Mouse (Mus musculus) granulocyte monocyte progenitor cell, adult 5-6 weeks (primary cell): ENCODE measurements around the gene Mrpl9. TPM values are rescaled to one million over a fixed set of nuclear protein-coding genes. Genes with fewer than 3 reads are reported as not detected.
A peak's percentile ranks its signal among the peaks of the same experiment; 100 is the strongest.

Source experiments
- ATAC-seq: replicated peaks from 2 replicates; pipeline ENCODE4 v1.8.0; 2016; ENCODE audit warnings: mild to moderate bottlenecking, moderate TSS enrichment, inconsistent platforms; ENCODE audit not compliant: poor library complexity, severe bottlenecking
- total RNA-seq, 2 experiments: library from RNA; stranded (forward) in 1 of 2; stranded (reverse) in 1 of 2; fragments of 200-712, 200-1000 nt in 1 of 2; fragments of >200 nt in 1 of 2; fragmentation: Nextera tagmentation in 1 of 2; gene quantifications; 2 replicates each; pipeline ENCODE4 v1.2.3; 2014 to 2017

Gene Mrpl9
- total RNA-seq, 2 experiments from 2014 or later, result 32.5 to 56.3 TPM

DNA sequence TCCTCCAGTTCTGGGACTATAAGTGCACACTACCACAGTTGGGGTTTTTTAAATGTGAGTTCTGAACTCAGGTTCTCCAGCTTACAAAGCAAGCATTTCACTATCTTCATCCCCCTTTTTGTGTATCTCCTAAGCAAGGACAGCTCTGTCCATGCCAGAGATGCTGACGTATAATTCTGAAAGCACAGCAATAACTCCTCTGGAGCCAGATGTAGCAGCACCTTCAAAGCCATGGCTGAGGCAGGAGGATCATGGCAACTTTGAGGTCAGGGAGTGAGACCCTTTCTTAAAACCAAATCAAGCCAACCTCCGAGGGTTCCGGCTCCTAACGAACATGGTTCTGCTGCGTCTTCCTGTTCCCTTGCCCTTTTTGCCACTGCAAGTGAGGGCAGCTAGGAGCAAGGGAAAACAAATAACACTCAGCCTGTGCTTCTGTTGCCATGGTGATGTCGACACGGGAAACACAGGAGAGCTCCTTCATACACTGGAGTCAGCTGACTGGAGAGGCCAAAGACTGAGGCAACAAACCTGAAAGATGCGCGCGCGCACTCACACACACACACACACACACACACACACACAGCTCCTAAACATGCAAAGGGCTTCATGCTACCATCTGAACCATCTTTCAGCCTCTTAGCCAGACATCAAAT, 20.9 kb downstream of the Mrpl9 start:
- ATAC-seq, result no peak

DNA sequence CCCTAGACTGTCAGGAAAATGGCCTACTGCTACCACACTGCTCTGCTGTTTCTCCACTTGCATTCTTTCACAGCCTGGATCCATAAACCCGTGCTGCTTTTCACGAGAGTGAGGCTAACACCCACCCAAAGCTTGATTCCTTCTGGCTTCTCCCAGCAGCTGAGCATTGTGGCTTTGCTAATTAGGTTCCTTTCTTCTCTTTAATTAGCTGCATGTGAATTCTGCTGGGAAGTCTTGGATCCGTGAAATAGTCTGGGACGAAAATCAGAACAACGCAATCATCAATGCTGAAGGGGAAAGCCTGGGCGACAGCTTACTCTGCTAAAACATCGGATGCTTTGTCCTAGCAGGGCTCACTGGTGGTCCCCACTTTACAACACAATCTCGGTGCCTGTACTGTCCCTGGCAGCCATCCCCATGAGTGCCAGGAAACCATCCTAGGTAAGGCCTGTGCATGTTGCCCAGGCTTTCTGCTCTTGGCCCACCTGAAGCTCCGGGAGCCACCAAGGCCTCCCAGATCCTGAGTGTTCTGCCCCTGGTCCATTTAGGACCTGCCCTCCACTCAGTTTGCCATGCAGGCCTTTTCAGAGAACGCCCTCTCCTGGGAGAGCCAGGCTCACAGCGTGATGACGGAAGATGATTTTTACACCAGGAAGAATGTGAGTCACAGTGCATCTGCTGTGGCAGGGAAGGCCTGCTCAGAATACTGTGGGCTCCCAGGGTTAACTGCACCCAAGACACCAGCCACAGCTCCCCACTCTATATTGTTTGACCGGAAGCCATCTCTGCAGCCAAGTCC, 22.7 kb downstream of the Mrpl9 start:
- no peak for ATAC-seq

DNA sequence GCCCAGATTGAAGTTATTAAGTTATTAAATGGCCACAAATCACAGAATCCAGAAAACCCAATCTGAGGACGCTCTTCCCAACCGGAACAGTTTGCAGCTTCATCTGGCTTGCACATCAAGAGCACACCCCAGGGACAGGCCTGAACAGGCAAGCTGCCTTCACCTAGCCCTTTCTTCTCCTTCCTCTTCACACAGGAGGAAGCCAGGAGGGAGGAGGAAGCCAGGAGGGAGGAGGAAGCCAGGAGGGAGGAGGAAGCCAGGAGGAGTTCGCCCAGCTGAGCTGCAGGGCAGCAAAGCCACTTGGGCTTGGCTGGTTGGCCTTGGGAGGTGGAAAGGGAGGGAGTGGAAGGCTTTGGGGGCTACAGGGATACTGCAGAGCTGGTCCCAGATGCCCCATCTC, 25.8 kb downstream of the Mrpl9 start:
- peak; percentile 48; the same call in 1 of the 2 replicates for ATAC-seq

DNA sequence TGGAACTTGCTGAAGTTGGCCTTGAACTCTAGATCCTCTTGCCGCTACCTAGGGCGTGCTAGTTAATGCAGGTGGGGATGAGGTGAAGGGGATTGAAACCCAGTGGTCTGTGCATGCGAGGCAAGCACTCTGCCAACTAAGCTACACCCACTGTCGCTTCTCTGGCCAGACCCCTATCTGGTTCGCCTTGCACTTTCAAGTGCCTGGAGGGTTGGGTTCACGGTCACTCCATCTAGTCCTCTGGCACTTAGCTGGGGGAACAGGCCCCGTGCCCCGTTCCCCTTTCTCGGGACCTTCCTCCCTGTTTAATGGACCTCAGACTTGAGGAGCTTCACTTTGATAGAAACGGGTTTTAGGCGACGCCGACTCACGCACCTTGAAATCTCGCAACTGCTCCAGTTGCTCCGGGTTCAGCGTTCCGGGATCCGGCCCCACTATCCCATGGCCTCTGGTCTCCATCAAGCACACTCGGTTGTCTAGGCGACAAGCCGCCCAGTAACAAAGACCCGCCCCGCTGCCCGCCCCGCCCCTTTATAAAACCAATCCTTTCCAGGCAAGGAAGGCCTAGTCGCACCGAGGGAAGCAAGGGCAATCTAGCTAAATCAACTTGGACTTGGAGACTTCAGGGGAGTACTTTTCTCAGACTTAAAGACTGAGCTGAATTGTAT, 29.5 kb downstream of the Mrpl9 start:
- ATAC-seq, result no peak

DNA sequence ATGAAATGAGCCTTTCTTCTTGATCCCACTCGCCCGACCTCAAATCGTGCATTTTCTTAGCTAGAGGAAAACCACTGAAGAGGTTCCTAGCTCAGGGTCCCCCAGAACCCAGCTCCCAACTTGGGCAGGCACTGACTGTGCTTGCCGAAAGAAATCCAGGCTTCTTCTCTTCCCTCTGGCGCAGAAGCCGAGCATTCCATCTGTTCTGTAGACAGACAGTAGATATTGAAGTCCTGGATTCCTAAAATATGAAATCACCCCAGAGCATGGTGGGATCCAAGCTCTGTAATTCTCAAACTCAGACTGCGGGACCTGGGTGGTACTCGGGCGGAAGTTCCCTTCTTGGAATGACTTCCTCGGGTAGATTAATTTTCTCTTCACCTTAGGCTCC, 30.0 kb downstream of the Mrpl9 start:
- no peak for ATAC-seq

DNA sequence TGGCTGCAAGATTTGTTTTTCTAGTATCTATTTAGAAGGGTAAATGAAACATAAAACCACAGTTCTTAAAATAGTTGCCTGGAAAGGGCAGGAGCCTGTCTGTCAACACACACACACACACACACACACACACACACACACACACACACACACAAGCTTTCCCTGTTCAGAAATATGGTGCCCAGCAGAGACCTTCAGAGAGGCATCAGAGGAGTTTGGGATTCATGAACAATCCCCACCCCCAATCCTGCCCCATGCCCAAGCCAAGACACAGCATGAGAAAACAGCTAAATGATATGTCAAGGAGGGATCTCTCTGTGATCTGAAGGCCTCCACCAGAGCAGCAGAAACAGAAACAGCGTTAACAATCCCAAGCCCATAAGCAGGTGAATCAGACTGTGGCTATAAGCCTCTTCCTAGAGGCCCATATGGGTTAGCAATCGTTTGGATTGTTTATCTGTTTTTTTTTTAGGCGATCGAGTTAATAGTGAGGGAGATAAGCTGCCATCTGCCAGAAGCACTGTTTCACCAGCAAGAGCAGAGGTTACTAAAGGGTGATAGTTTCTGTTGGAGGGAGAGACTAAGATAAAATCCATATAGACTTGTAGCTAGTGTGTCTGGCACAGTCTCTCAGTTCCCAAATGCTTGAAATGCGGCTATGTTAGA, 30.6 kb downstream of the Mrpl9 start:
- ATAC-seq, result no peak

DNA sequence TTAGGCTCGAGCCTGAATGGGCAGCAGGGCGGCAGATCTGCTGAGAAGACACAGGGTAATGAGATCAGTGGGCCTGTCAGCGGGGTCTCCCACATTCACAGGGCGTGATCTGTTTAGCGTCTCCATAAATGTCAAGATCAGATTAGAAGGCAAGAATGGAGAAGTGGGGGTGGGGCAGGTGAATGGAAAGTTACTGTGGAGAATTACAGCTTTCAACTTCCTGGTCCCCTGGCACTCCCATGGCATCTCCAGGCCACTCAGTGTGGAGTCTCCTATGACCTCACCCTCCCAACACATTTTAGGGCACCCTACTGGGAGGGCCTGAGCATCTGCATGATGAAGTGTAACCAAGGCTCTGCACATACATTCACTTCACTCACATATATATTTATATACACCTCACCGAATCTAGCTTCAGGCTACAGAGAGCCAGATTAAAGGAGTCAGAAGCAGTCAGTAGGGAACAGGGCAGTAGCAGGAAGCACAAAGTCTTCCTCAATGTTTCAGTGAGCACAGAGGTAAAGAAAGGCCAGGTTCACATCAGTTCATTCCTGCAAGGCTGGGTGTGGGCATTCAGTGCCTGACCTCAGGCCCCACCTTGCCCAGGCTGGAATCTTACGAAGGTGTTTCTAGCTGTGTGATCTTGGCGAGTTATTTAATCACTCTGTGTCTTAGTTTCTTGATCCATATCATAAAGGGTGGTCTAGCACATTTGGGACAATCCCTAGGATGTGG, 33.4 kb downstream of the Mrpl9 start:
- no peak for ATAC-seq

DNA sequence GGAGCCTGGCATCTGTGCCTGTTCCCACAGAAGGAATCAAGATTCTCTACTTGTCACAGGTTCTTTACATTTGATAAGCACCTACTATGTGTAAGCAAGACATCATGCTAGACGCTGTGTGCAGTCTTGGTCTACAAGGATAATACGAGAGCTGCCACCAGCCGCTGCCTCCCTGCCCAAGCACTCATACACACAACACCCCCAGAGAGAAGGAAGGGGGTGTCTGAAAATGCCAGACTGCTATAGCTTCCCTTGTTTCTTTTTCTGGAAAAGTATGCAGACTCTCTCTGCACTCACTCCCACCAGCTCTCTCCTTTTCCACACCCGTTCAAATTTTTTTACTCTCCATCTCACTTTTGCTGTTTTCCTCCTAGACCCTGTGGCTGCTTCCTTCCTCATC, 34.3 kb downstream of the Mrpl9 start:
- no peak for ATAC-seq

DNA sequence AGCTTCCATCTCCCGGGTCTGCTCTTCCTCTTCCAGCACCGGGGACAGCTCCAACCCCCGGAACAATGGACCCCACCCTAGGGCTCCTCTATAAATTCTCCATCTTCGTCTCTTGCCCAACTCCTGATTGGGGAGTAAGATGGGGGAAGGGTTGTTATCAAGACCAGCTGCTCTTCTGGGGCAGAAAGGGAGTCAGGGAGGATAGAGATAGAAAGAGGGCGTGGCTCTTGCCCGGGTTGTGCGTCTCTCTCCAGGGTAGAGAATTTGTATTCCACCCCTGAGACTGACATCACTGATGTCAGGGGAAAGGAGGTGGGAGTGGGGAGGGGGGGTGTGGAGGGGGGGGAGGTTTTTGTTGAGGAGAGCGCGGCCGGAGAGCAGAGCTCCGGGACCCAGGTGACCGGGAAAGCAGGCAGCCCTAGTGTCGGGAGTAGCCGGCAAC, 34.9 kb downstream of the Mrpl9 start, which contains the start of gene Celf3:
Gene Celf3, plus strand, starts transcription at position 315 of the 442 bp plus-strand sequence.
- peak; percentile 48 for ATAC-seq

DNA sequence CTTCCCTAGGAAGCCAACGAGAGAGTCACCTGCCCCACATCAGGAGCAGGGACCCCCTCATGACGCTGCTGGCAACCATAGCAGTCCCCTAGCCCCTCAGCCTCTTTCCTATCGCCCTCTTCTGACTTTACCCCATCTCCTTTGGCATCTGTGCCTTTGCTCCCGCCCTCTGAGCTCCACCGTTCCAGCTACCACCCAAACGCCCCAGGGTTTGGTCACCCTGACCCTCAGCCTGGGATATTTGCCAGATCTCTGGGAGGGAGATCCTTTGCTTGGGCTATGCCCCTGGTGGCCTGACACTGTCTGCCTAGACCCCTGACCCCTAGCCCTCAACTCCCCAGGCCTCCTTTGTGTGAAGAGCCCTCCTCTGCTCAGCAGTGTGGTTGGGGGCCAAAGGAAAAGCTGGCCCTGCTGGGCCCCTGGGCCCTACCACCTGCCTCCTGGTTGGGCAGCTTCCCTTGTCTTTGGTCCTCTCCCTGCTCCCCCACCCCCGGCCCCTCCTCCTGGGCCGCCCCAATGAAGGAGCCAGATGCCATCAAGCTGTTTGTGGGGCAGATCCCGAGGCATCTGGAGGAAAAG, 35.6 kb downstream of the Mrpl9 start:
- ATAC-seq, result no peak

DNA sequence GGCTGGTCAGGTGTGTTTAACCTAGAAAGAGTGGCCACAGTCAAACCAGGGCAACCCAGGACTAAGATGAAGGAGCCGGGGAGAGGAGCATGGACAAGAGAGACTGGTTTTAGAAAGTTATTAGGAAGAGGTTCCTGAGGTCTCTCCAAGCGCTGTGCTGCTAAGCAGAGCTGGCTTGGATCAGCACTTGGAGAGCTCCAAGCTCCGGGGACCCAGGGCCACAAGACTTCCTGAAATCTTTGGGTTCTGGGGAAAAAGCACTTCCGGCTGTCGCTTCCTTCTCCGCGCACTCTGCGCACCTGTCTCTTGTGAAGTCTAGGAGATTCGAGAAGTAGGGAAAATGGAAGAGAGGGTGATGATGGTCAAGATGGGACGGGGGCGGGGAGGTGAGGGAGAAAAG, 36.4 kb downstream of the Mrpl9 start:
- ATAC-seq, result peak; percentile 26

DNA sequence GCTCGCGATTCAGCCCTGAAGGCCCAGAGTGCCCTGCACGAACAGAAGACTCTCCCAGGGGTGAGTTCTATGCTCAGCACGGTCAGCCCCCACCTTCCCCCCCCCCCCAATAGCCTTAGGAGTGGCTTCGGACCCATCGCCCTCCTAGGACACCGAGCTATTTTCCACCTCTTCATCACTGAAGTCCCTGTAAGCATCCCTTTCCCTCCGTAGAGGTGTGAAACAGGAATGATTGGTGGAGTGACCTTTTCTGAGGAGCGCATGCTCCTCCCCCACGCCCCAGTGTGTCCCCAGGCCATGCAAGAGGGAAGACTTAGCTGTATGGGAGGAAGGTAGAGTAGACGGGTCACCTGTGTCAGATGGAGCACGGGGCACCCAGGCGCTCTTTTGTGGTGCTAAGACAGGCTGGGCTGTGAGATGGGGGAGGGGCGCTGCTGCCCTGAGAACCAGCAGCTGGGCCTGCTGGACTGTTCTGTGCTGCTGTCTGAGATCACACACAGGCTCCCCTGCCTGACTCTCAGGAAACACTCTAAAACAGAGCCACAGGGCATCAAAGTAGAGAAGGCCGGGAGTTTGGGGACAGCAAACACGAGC, 37.3 kb downstream of the Mrpl9 start, which contains the start of gene Riiad1:
Gene Riiad1, minus strand, starts transcription at position 51 of the 594 bp plus-strand sequence.
- ATAC-seq, result no peak

DNA sequence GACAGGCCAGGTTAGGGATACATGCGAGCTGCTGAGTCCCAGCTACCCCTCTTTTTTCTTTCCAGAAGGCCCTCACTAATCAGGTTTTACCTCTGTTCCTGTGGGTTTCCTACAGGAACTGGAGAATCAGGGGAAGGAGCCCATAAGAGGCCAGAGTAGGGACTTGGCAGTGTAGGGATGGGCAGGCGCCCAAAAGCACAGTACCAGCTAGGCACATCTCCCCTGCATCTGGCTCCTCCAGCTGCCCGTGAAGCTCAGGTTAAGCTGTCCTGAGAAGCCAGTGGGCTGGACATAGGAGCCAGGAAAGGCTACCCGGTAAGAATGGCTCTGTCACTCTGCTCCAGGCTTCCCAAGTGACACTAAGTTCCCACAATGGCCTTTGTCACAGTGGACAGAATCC, 38.3 kb downstream of the Mrpl9 start:
- no peak for ATAC-seq

DNA sequence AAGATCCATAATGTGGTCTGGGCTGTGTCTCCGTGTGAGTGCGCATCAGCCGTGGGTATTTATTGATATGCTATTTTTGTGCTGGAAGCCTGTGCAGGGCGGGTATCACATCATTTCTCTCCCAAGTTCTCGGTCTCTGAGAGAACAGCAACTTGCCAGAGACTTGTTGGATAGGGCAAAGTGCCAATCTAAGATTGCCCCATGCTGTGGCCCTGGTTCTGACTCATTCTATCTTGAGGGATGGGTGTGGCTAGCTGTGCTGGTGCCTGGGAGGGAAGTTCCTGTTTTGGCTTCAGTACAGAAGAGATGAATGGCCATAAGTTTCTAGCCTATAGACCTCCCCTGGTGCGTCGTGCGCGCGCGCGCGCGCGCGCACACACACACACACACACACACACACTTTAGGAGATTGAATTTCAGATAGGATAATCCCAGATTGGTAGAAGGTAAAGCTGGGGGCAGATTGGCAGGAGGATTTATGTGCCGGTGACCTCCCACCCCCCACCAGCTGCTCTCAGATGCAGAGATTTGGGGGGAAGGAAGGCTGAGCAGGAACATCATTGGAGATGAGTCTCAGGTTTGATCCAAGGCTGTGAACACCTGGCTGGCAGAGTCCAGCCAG, 39.8 kb downstream of the Mrpl9 start:
- ATAC-seq, result peak; percentile 80

DNA sequence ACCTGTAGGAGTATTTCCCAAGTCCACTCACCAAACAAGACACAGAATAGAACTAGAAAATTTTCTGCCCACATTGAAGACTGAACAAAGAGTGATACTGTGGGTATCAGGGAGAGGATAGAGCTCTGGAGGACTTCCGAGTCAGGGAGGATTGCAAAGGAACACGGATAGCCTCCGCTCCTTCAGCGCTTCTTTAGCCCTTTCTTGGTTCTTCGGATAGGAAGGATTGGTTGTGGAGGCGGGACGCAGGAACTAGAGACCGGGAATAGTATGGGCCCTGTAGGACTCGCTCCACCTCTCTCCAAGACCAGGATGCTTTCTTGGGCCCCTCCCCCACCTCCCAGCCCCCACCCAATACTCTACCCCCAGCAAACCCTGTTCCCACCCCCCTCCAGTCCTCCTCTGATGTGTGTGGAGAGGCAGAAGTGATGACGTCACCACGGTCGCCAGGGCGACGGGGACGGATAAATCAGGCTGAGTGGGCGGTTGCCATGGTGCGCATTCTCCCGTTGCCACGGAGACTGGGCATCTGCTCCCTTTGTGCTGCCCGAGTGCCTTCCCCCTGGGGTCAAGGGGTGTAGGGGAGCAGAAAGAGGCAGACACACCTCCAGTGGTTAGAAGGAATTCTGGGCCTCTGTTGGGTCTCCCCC, 40.8 kb downstream of the Mrpl9 start:
- ATAC-seq, result no peak

DNA sequence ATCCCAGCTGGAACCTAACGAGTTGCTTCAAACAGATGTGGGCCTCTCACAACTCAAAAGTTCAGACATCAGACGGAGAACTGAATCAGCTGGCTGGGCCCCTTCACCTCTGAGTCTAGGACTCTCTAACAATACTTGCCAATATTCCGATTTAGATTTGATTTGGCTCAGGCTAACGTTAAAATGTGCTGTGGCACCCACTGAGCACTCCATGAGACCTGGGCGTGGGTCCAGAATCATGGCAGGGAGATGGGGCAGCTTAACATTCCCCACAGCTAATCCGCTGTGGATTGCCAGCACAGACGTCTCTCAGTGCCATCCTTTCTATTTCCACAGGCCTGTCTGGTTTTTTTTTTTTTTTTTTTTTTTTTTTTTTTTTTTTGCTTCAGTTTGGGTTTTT, 42.8 kb downstream of the Mrpl9 start:
- no peak for ATAC-seq

DNA sequence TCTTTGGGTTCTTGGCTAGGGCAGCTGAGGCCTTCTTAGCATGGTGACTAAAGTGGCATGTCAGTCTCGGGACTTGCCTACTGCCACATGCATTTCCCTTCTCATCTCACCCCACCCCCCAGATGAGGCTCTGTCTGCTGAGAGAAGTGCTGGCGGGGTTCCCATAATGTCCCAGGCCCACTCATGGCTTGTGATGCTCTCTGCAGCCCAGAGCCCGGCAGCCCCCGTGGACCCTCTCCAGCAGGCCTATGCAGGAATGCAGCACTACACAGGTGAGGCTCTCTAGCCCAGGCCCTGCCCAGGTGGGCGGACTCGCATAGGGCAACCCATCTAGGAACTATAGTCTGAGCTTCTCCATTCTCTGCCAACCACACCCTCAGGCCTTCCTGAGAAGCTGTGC, 44.5 kb downstream of the Mrpl9 start:
- no peak for ATAC-seq

DNA sequence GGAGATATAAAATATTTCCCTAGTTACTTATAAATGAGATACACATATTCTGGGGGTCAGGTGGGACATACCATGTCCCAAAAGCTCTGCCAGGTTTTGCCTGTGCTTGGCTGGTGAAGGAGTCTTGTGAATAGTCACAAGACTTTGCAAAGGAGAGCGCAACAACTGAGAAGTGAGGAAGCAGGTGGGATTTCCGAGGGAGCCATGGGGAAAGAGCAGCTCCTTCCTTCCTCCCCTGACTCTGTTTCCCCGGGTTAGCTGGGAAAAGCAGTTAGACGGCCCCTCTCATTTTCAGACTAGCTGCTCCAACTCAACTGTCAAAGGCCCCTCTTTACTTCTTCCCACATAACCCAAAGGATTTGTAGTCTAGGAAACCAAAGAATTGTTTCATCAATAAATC, 54.0 kb downstream of the Mrpl9 start:
- ATAC-seq, result no peak
